Mouse (Mus musculus) embryonic fibroblast, embryonic 13.5 days (primary cell): ENCODE results near the gene Mrps27.

Experiments used
- CTCF ChIP-seq: IDR thresholded peaks from 2 replicates; pipeline ENCODE4 v1.5.1; 2011; ENCODE audit warnings: mild to moderate bottlenecking, control low read depth, low read length, moderate library complexity, borderline replicate concordance; ENCODE audit not compliant: insufficient read depth
- POLR2A ChIP-seq: IDR thresholded peaks from 2 replicates; pipeline ENCODE4 v1.6.1; 2011; ENCODE audit warnings: low read depth, mild to moderate bottlenecking, control low read depth, low read length, moderate library complexity

- TF ChIP-seq CTCF (no peak), POLR2A (no peak)
Observed at GRCm38 (mm10) chr13:99371285-99371684, 26.7 kb downstream of the Mrps27 start.
